Mouse (Mus musculus) left cerebral cortex, postnatal 10 days (tissue): ENCODE measurements around the gene Arsj. TPM values are rescaled to one million over a fixed set of nuclear protein-coding genes. Genes with fewer than 3 reads are reported as not detected.

Source experiments
- DNase-seq, 2 experiments: peaks; one replicate each; pipeline ENCODE4 v3.0.0; 2021 to 2022; ENCODE audit warnings: low spot score in 2 of 2, mixed read lengths in 1 of 2; ENCODE audit errors: extremely low spot score in 1 of 2
- intact Hi-C: fragments of 180-260 bp; cut with DNase I; formaldehyde crosslinking; loops from one replicate; pipeline ENCODE4 v1.15.1; 2025
- total RNA-seq, 2 experiments: library from RNA; stranded (reverse); gene quantifications; 2 replicates each; pipeline ENCODE4 v1.2.3; 2021

Gene Arsj
- 1 to 10 TPM; 1.3 TPM for total RNA-seq

- intact Hi-C loops: no loop called here
Measured at GRCm38 (mm10) chr3:126363568-126364505, at the start of gene Arsj. Gene Arsj, plus strand, starts transcription at chr3:126363684.

GRCm38 (mm10) chr3:126324872-126325498, 38.5 kb upstream of the Arsj start:
- DNase-seq: no peak
- intact Hi-C loops: no loop called here

More at GRCm38 (mm10) chr3:126363568-126364505, at the start of gene Arsj:
- DNase-seq: peak in 1 of 2 experiments; percentile 58

GRCm38 (mm10) chr3:126325891-126326627, 37.4 kb upstream of the Arsj start:
- DNase-seq: no peak
- intact Hi-C loops: no loop called here

- no peak for DNase-seq
- intact Hi-C loops: no loop called here
Measured at GRCm38 (mm10) chr3:126326628-126327325, 36.7 kb upstream of the Arsj start.

GRCm38 (mm10) chr3:126335329-126335728, 28.2 kb upstream of the Arsj start:
- intact Hi-C loops: no loop called here
- no peak for DNase-seq

GRCm38 (mm10) chr3:126344745-126345144, 18.7 kb upstream of the Arsj start:
- intact Hi-C loops: no loop called here
- DNase-seq: no peak

GRCm38 (mm10) chr3:126359760-126360159, 3.7 kb upstream of the Arsj start:
- intact Hi-C loops: no loop called here

GRCm38 (mm10) chr3:126362392-126362791, 1.1 kb upstream of the Arsj start:
- no peak for DNase-seq
- intact Hi-C loops: no loop called here

More at GRCm38 (mm10) chr3:126359760-126360159, 3.7 kb upstream of the Arsj start:
- DNase-seq: no peak

- intact Hi-C loops: no loop called here
- DNase-seq: no peak
Measured at GRCm38 (mm10) chr3:126362931-126363525, 456 bp upstream of the Arsj start.

GRCm38 (mm10) chr3:126364555-126364954, 1.1 kb downstream of the Arsj start:
- no peak for DNase-seq
- intact Hi-C loops: no loop called here

- DNase-seq: no peak
- intact Hi-C loops: no loop called here
Measured at GRCm38 (mm10) chr3:126370571-126370970, 7.1 kb downstream of the Arsj start.

GRCm38 (mm10) chr3:126372815-126373545, 9.5 kb downstream of the Arsj start:
- intact Hi-C loops: no loop called here
- DNase-seq: no peak

GRCm38 (mm10) chr3:126373721-126374120, 10.2 kb downstream of the Arsj start:
- intact Hi-C loops: no loop called here
- no peak for DNase-seq

GRCm38 (mm10) chr3:126379252-126379651, 15.8 kb downstream of the Arsj start:
- intact Hi-C loops: no loop called here

GRCm38 (mm10) chr3:126379702-126380101, 16.2 kb downstream of the Arsj start:
- DNase-seq: no peak
- intact Hi-C loops: no loop called here

More at GRCm38 (mm10) chr3:126379252-126379651, 15.8 kb downstream of the Arsj start:
- DNase-seq: no peak

GRCm38 (mm10) chr3:126383276-126383675, 19.8 kb downstream of the Arsj start:
- no peak for DNase-seq
- intact Hi-C loops: no loop called here

- DNase-seq: no peak
- intact Hi-C loops: no loop called here
Measured at GRCm38 (mm10) chr3:126384657-126385438, 21.4 kb downstream of the Arsj start.
